Mouse (Mus musculus): ENCODE data around the gene Gm13178.

GRCm38 (mm10) chr4:144718288-144718687 lies 2.9 kb downstream of the Gm13178 start:
- TF ChIP-seq CTCF (IDR thresholded peaks at IDR 0.05; ENCODE audit: extremely low read depth, insufficient read depth, insufficient read length, insufficient replicate concordance): no peak
- no peak for TF ChIP-seq POLR2A (IDR thresholded peaks at IDR 0.05; ENCODE audit: low read depth, low read length)

All from spleen, adult 2 months (tissue).